Mouse (Mus musculus) liver, postnatal 0 days (tissue): Measurements from ENCODE around the gene Arhgap23. TPM values are rescaled to one million over a fixed set of nuclear protein-coding genes. Genes with fewer than 3 reads are reported as not detected.

ENCODE experiments used
- ATAC-seq: fragments of 200-750 bp; cut with Nextera tagmentation; 2 replicates; pipeline ENCODE4 v1.8.0; 2017; ENCODE audit warnings: mild to moderate bottlenecking, moderate library complexity
- DNase-seq: peaks from one replicate; pipeline ENCODE4 v3.0.0-alpha.2; 2016
- H3K27ac ChIP-seq: fragments of 300-500 bp; sonication (generic); 2 replicates; pipeline ENCODE4 v1.5.1; 2014; ENCODE audit warnings: antibody characterized with exemption, moderate library complexity, mild to moderate bottlenecking, low read depth
- H3K27me3 ChIP-seq: fragments of 300-500 bp; sonication (generic); 2 replicates; pipeline ENCODE4 v1.6.1; 2014; ENCODE audit warnings: low read length, control low read depth, mixed read lengths; ENCODE audit not compliant: insufficient read depth
- H3K36me3 ChIP-seq: fragments of 300-500 bp; sonication (generic); replicated peaks from 2 replicates; pipeline ENCODE4 v1.6.1; 2014; ENCODE audit warnings: mild to moderate bottlenecking, control low read depth, low read length, moderate library complexity, mixed read lengths; ENCODE audit not compliant: insufficient read depth
- H3K4me1 ChIP-seq: fragments of 300-500 bp; sonication (generic); 2 replicates; pipeline ENCODE4 v1.6.1; 2014; ENCODE audit warnings: antibody characterized with exemption, mild to moderate bottlenecking, control low read depth; ENCODE audit not compliant: insufficient read depth
- H3K4me2 ChIP-seq: fragments of 300-500 bp; sonication (generic); 2 replicates; pipeline ENCODE4 v1.6.1; 2014; ENCODE audit warnings: low read depth, mild to moderate bottlenecking, low read length, moderate library complexity, mixed read lengths
- H3K4me3 ChIP-seq: fragments of 300-500 bp; sonication (generic); 2 replicates; pipeline ENCODE4 v1.5.1; 2014; ENCODE audit warnings: low read depth, low read length
- H3K9ac ChIP-seq: fragments of 300-500 bp; sonication (generic); replicated peaks from 2 replicates; pipeline ENCODE4 v1.6.1; 2014; ENCODE audit warnings: mild to moderate bottlenecking, moderate library complexity
- H3K9me3 ChIP-seq: fragments of 300-500 bp; sonication (generic); 2 replicates; pipeline ENCODE4 v1.6.1; 2016; ENCODE audit warnings: mild to moderate bottlenecking, control low read depth, low read length, mixed read lengths
- CTCF ChIP-seq: sonication (generic); IDR thresholded peaks from 2 replicates; pipeline ENCODE4 v1.5.1; 2016; ENCODE audit warnings: antibody characterized with exemption, low read depth
- EP300 ChIP-seq: IDR thresholded peaks from 2 replicates; pipeline ENCODE4 v1.6.1; 2016; ENCODE audit warnings: antibody characterized with exemption, low read depth, mild to moderate bottlenecking
- WGBS: fragments of 180-500 bp; shearing (Covaris S2); extraction: QIAGEN DNeasy Blood & Tissue Kit; methylation state at CpG from one replicate; pipeline ENCODE4 v1.1.7; 2014; ENCODE audit not compliant: insufficient replicate concordance; 5-methylcytosine and 5-hydroxymethylcytosine counted together
- polyA plus RNA-seq: library from polyadenylated mRNA; unstranded; fragments of >200 nt; fragmentation: Nextera tagmentation; extraction: Ambion mirVana; gene quantifications from 2 replicates; pipeline ENCODE4 v1.2.1, GENCODE M21; 2015

Arhgap23 gene
- polyA plus RNA-seq, 1 experiment from 2014 or later, result 5.7 TPM

GRCm38 (mm10) chr11:97422507-97422906 is 7.2 kb downstream of the Arhgap23 start:
- H3K9ac ChIP-seq, result no peak overlapping the region

GRCm38 (mm10) chr11:97424092-97424692 is 8.9 kb downstream of the Arhgap23 start:
- Histone ChIP-seq H3K9ac (0 out of 2 replicates have a peak overlapping the region, but pooled peaks have one; percentile 35), H3K27ac (peak overlapping the region; percentile 65), H3K9me3 (no peaks in the 10 kb centered on the region), H3K4me1 (peaks cover 37% of the 10 kb centered on the region), H3K4me2 (peak overlapping the region; percentile 66), H3K4me3 (no peak overlapping the region), H3K27me3 (no peaks in the 10 kb centered on the region), H3K36me3 (no peaks in the 10 kb centered on the region)
- WGBS, result 39% methylated on average over 5 of the region's 5 CpGs
- peak; percentile 15 for ATAC-seq
- TF ChIP-seq CTCF (no peak), EP300 (no peak)
- DNase-seq, result peak; percentile 66

More at GRCm38 (mm10) chr11:97422507-97422906, 7.2 kb downstream of the Arhgap23 start:
- Histone ChIP-seq H3K4me3 (no peak overlapping the region), H3K9me3 (no peaks in the 10 kb centered on the region), H3K27me3 (no peaks in the 10 kb centered on the region), H3K36me3 (no peaks in the 10 kb centered on the region), H3K4me2 (no peak overlapping the region), H3K27ac (no peak overlapping the region), H3K4me1 (peaks cover 20% of the 10 kb centered on the region)
- 67% methylated on average over 4 of the region's 4 CpGs for whole genome bisulfite sequencing
- TF ChIP-seq CTCF, result no peak
- TF ChIP-seq EP300, result no peak
- ATAC-seq, result no peak
- no peak for DNase-seq

- 68% methylated on average over 3 of the region's 3 CpGs for WGBS
- no peak overlapping the region for H3K4me2 ChIP-seq
- TF ChIP-seq CTCF (no peak), EP300 (no peak)
- ATAC-seq, result no peak
- H3K27me3 ChIP-seq, result no peaks in the 10 kb centered on the region
- no peak overlapping the region for H3K4me3 ChIP-seq
- peak overlapping the region; percentile 65 for H3K27ac ChIP-seq
- no peaks in the 10 kb centered on the region for H3K9me3 ChIP-seq
- no peak for DNase-seq
- H3K36me3 ChIP-seq, result no peaks in the 10 kb centered on the region
- H3K4me1 ChIP-seq, result peaks cover 43% of the 10 kb centered on the region
- no peak overlapping the region for H3K9ac ChIP-seq
These were observed 9.5 kb downstream of the Arhgap23 start for GRCm38 (mm10) chr11:97424802-97425201.

- H3K9ac ChIP-seq, result peak overlapping the region; percentile 71
- WGBS, result 2% methylated on average over 32 of the region's 32 CpGs
- TF ChIP-seq CTCF (no peak), EP300 (peak; percentile 90)
These were observed 12.7 kb downstream of the Arhgap23 start for GRCm38 (mm10) chr11:97427794-97428725.

GRCm38 (mm10) chr11:97428726-97429077 is 13.4 kb downstream of the Arhgap23 start:
- H3K9ac ChIP-seq, result peak overlapping the region; percentile 71
- H3K27me3 ChIP-seq, result no peaks in the 10 kb centered on the region
- peaks cover 54% of the 10 kb centered on the region for H3K4me1 ChIP-seq
- peak overlapping the region; percentile 94 for H3K27ac ChIP-seq
- no peaks in the 10 kb centered on the region for H3K36me3 ChIP-seq
- WGBS, result 42% methylated on average over 4 of the region's 4 CpGs
- no peak for DNase-seq
- peak overlapping the region; percentile 89 for H3K4me2 ChIP-seq
- no peaks in the 10 kb centered on the region for H3K9me3 ChIP-seq
- TF ChIP-seq CTCF, result no peak
- TF ChIP-seq EP300, result no peak
- no peak for ATAC-seq
- H3K4me3 ChIP-seq, result peak overlapping the region; percentile 52

More at GRCm38 (mm10) chr11:97427794-97428725, 12.7 kb downstream of the Arhgap23 start:
- Histone ChIP-seq H3K27ac (peak overlapping the region; percentile 94), H3K36me3 (no peaks in the 10 kb centered on the region), H3K4me2 (peak overlapping the region; percentile 89), H3K9me3 (no peaks in the 10 kb centered on the region), H3K4me1 (peaks cover 49% of the 10 kb centered on the region), H3K27me3 (no peaks in the 10 kb centered on the region), H3K4me3 (peak overlapping the region; percentile 52)
- peak; percentile 87 for ATAC-seq
- peak; percentile 89 for DNase-seq

- Histone ChIP-seq H3K27me3 (no peaks in the 10 kb centered on the region), H3K9ac (no peak overlapping the region), H3K4me1 (peaks cover 50% of the 10 kb centered on the region), H3K4me3 (no peak overlapping the region), H3K4me2 (no peak overlapping the region), H3K9me3 (no peaks in the 10 kb centered on the region), H3K36me3 (no peaks in the 10 kb centered on the region), H3K27ac (peak overlapping the region; percentile 94)
- no peak for TF ChIP-seq EP300
- TF ChIP-seq CTCF, result no peak
- ATAC-seq (no peak), DNase-seq (no peak)
- 65% methylated on average over 8 of the region's 8 CpGs for WGBS
These were observed 14.3 kb downstream of the Arhgap23 start for GRCm38 (mm10) chr11:97429615-97430014.
